26 mouse cellular contexts compared by ENCODE assay signal in genomic region chr6:121009651-121010050, GRCm38 (mm10).
DNase-seq lines count a peak whose midpoint lies in the region; ATAC-seq and TF ChIP-seq lines count a peak whose summit lies in the region.
"Had no signal": no experiment of that assay in that cellular context is flagged by ENCODE, and none has a peak within 500 bp of the region (broad histone marks: within the 10 kb centered on the region; RNA-seq: fewer than 3 reads in every experiment).

No protein-coding gene starts in this region.

- no peaks in the 10 kb centered on the region for H3K9me3 ChIP-seq in E14TG2a.4 (ENCODE audit: low read length)
- H3K9me3 ChIP-seq in kidney, embryonic 15.5 days (replicated peaks), result no peaks in the 10 kb centered on the region
- no peaks in the 10 kb centered on the region for H3K9me3 ChIP-seq in heart, embryonic 11.5 days (replicated peaks; ENCODE audit: control insufficient read depth, low read length)
- H3K9me3 ChIP-seq: G1E had no signal

- H3K4me1 ChIP-seq in E14TG2a.4 (replicated peaks; ENCODE audit: low read depth, low read length), result peaks cover 24% of the 10 kb centered on the region
- H3K4me1 ChIP-seq in kidney, embryonic 15.5 days, result peaks cover 17% of the 10 kb centered on the region
- H3K4me1 ChIP-seq in heart, embryonic 11.5 days (ENCODE audit: control insufficient read depth, insufficient read depth, low read length), result no peaks in the 10 kb centered on the region

- DNase-seq in ES-CJ7 (ENCODE audit: low read depth, low spot score) (peak; percentile 44), R1 (ENCODE audit: low read depth, low spot score) (peak; percentile 58), ZHBTc4 (ENCODE audit: low read depth, low spot score) (peak; percentile 66)
- DNase-seq in frontal cortex, postnatal 14 days (ENCODE audit: low spot score in 2 of 2), result no peak
- no peak for DNase-seq in urinary bladder, postnatal 36 days (ENCODE audit: low spot score in 2 of 2)
- DNase-seq: adrenal gland, adult 2 months; adrenal gland, adult 8-10 months; adrenal gland, postnatal 10 days; adrenal gland, postnatal 14 days; adrenal gland, postnatal 25 days; adrenal gland, postnatal 36 days; B cell, adult 2 months; cerebellum, adult 11 months; cerebellum, adult 11-12 months; cerebellum, adult 18-20 months; cerebellum, adult 2 months; cerebellum, adult 8-10 months; cerebellum, adult 9-10 months had no signal

- peak overlapping the region; percentile 59 for H3K4me3 ChIP-seq in E14TG2a.4 (replicated peaks; ENCODE audit: low read length)
- H3K4me3 ChIP-seq in kidney, embryonic 15.5 days (replicated peaks), result no peak overlapping the region
- H3K4me3 ChIP-seq in heart, embryonic 11.5 days (ENCODE audit: low read depth, low read length), result no peak overlapping the region

- no peak for ATAC-seq in kidney, embryonic 15.5 days (replicated peaks; ENCODE audit: low FRiP score)
- ATAC-seq in heart, embryonic 11.5 days (replicated peaks; ENCODE audit: insufficient number of reproducible peaks, low FRiP score, low TSS enrichment), result no peak
- ATAC-seq: activated CD4-positive, CD25-positive, alpha-beta regulatory T cell, adult 4 months; CD4-positive, CD25-positive, alpha-beta regulatory T cell, adult 4 months; Patski had no signal

- no peaks in the 10 kb centered on the region for H3K27me3 ChIP-seq in E14TG2a.4 (ENCODE audit: insufficient read depth, low read length)
- H3K27me3 ChIP-seq in kidney, embryonic 15.5 days, result no peaks in the 10 kb centered on the region
- H3K27me3 ChIP-seq in heart, embryonic 11.5 days (ENCODE audit: control insufficient read depth, insufficient read depth, low read length), result no peaks in the 10 kb centered on the region
- H3K27me3 ChIP-seq: CH12.LX, Patski had no signal

- WGBS in kidney, embryonic 15.5 days, result 94% methylated on average over 8 of the region's 8 CpGs
- WGBS in heart, embryonic 11.5 days (ENCODE audit: insufficient replicate concordance), result 90% methylated on average over 8 of the region's 8 CpGs

- TF ChIP-seq CTCF in E14TG2a.4 (conservative IDR thresholded peaks at IDR 0.05; ENCODE audit: low read length), result no peak

- H3K4me2 ChIP-seq in kidney, embryonic 15.5 days, result no peak overlapping the region
- no peak overlapping the region for H3K4me2 ChIP-seq in heart, embryonic 11.5 days

- H3K9ac ChIP-seq in kidney, embryonic 15.5 days, result no peak overlapping the region
- H3K9ac ChIP-seq in heart, embryonic 11.5 days (ENCODE audit: low read depth, low read length), result no peak overlapping the region

- H3K27ac ChIP-seq in kidney, embryonic 15.5 days, result no peak overlapping the region
- no peak overlapping the region for H3K27ac ChIP-seq in heart, embryonic 11.5 days (ENCODE audit: low read depth, low read length)

- peaks cover 38% of the 10 kb centered on the region for H3K36me3 ChIP-seq in E14TG2a.4 (ENCODE audit: insufficient read depth, low read length)
- peaks cover 41% of the 10 kb centered on the region for H3K36me3 ChIP-seq in kidney, embryonic 15.5 days
- peaks cover 18% of the 10 kb centered on the region for H3K36me3 ChIP-seq in heart, embryonic 11.5 days (ENCODE audit: control insufficient read depth, insufficient read depth, low read length)

Comparison
In these comparisons a context has a peak if more than half of its experiments do, and no peak if none do; other contexts are left out.
1. DNase-seq: peak in ES-CJ7 (single experiment), R1 (single experiment) and ZHBTc4 (single experiment); none in frontal cortex, postnatal 14 days (0 of 2) and urinary bladder, postnatal 36 days (0 of 2).